Mouse (Mus musculus) G1E-ER4 (cell line): ENCODE data around the gene Hyal3. TPM values are rescaled to one million over a fixed set of nuclear protein-coding genes. Genes with fewer than 3 reads are reported as not detected.

Experiments used
- GATA1 ChIP-seq: IDR thresholded peaks from one replicate; pipeline ENCODE4 v1.8.0; 2012; ENCODE audit warnings: low read length, inconsistent platforms
- polyA plus RNA-seq: library from polyadenylated mRNA; stranded (reverse); fragments of >175 nt; gene quantifications from 2 replicates; pipeline ENCODE4 v1.2.3, GENCODE M21; 2012

Hyal3 gene
- polyA plus RNA-seq, 1 experiment = 0.06 TPM

- no peak for TF ChIP-seq GATA1
Observed at GRCm38 (mm10) chr9:107545602-107546001, 35.0 kb upstream of the Hyal3 start.

GRCm38 (mm10) chr9:107547026-107547425 is 33.6 kb upstream of the Hyal3 start, which contains the start of gene Zmynd10:
Gene Zmynd10, plus strand, starts transcription at chr9:107547298.
- no peak for TF ChIP-seq GATA1

DNA sequence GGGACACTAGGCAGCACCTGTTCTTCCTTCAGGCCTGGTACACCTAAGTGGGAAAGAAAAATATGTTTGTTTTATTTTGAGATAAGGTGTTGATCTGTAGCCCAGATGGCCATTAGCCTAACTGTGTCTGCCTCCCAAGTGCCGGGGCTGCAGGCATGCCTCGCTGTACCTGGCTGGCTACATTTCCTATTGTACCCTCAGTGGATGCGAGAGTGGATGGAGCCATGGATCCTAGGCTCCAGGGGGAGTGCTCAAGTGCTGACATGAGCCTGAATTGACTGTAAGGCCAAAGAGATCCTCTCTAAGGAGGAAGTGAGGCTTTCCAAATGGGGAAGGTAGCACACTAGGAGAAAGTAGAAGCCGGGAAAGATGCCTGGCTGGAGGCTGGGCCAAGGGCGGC is 32.7 kb upstream of the Hyal3 start:
- no peak for TF ChIP-seq GATA1

DNA sequence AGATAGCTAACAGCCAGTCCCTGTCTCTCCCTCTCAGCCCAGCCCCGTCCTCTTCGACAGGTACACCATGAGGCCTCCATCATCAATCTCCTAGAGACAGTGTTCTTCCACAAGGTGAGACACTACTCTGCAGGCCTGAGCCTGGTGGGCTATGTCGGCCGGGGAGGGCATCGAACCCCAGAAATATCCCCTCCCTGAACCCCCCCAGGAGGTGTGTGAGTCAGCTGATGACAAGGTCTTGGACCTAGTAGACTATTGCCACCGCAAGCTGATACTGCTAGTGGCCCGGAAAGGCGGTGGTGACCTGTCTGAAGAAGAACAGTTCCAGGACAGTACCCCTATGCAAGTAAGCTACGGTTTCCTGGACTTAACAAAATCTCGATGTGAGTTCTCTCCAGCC is 31.8 kb upstream of the Hyal3 start:
- no peak for TF ChIP-seq GATA1

DNA sequence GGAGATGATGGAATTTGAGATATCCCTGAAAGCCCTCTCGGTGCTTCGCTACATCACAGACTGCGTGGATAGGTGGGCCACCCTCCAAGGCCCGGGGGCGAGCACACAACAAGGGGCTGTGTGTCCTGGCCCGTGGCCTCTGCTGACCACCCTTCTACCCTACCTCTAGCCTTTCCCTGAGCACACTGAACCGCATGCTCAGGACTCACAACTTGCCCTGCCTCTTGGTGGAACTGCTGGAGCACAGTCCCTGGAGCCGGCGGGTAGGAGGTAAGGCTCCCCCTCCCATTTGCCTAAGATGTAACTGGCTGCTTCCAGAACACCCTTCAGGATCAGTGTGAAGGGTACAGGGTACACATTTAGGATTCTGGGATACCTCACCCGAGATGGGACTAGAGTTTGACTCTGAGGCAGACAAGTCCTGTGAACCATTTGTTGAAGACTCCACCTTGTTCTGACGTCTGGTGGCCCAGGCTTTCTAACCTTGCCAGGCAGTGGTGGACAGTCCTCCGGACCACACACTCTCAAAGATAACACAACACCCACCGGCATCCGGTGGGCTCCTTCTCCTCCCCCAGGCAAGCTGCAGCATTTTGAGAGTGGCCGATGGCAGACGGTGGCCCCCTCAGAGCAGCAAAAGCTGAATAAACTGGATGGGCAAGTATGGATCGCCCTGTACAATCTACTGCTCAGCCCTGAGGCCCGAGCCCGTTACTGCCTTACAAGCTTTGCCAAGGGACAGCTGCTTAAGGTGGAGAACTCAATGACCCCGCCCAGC is 31.1 kb upstream of the Hyal3 start:
- TF ChIP-seq GATA1 = no peak

GRCm38 (mm10) chr9:107550491-107551116 is 30.0 kb upstream of the Hyal3 start:
- no peak for TF ChIP-seq GATA1

- no peak for TF ChIP-seq GATA1
Observed at GRCm38 (mm10) chr9:107551117-107551889, 29.3 kb upstream of the Hyal3 start, which contains the start of gene Rassf1. Gene Rassf1, plus strand, starts transcription at chr9:107551555.

DNA sequence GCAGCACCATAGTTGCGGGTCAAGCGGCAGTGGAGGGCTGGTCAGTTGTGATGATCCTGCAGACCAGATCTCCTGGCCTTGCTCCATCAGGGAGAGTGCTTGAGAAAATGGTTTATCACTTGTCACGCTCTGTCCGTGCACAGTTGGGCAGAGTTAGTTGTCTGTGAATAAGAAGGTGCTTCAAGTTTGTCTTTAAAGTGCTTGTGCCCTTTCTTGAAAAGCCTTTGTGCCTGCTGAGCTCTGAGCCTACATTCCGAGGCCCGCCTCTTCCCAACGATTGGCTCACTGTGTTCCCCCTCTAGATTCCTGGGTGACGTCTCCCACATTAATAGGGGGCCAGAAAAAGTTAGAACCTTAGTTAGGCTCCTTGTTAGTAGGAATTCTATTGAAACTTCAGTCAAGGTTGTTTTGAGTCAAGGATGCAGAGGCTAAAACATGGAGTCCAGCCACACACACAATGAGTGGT is 28.7 kb upstream of the Hyal3 start:
- TF ChIP-seq GATA1 = no peak

- no peak for TF ChIP-seq GATA1
Observed at GRCm38 (mm10) chr9:107552690-107553393, 27.8 kb upstream of the Hyal3 start.

- TF ChIP-seq GATA1 = no peak
Observed at GRCm38 (mm10) chr9:107553541-107554318, 26.9 kb upstream of the Hyal3 start.

GRCm38 (mm10) chr9:107554319-107554825 is 26.2 kb upstream of the Hyal3 start:
- TF ChIP-seq GATA1 = no peak

GRCm38 (mm10) chr9:107555031-107555457 is 25.6 kb upstream of the Hyal3 start:
- TF ChIP-seq GATA1 = no peak

DNA sequence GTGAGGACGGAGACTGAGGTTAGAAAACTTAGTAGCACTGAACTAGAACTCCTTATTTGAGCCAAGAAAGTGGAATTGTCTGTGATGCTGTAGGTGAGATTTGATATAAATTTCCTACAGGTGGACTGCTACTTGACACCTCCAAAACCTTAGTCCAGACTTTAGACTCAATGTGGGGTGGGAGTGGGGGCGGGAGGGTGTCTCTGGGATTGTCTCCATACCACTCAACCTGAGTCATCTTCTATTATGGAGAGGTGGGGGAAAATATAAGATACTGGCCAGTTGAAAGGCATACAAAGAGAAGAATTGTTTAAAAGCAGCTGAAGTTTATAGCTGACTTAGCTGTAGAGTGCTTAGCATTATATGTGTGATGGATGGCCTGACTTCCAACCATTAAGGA is 24.9 kb upstream of the Hyal3 start:
- no peak for TF ChIP-seq GATA1

GRCm38 (mm10) chr9:107556346-107556745 is 24.3 kb upstream of the Hyal3 start:
- TF ChIP-seq GATA1 = no peak
